Mouse (Mus musculus) CD4-positive, CD25-positive, alpha-beta regulatory T cell, adult 2 months (primary cell): ENCODE data around the gene Fscn2.
"Not testable (repeated sequence)": the region's sequence is repeated elsewhere in the genome, so short reads cannot be mapped to it uniquely, and the experiment has no call there.

Source experiments
- DNase-seq: peaks from one replicate; pipeline ENCODE4 v3.0.0-alpha.2; 2012; ENCODE audit warnings: low read depth, low spot score

Fscn2 gene

DNA sequence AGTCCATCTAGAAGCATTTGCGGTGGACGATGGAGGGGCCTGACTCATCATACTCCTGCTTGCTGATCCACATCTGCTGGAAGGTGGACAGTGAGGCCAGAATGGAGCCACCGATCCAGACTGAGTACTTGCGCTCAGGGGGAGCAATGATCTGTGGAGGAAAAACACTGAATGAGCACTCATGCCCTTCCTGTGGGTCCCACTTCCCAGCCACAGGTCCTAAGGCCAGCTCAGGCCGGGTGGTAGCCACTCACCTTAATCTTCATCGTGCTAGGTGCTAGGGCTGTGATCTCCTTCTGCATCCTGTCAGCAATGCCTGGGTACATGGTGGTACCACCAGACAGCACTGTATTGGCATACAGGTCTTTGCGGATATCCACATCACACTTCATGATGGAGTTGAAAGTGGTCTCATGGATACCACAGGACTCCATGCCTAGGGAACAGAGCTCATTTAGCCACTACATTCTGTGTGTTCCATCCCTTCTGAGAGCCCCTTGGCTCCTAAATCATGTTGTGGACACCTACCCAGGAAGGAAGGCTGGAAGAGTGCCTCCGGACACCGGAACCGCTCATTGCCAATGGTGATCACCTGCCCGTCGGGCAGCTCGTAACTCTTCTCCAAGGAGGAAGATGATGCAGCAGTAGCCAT, 14.8 kb upstream of the Fscn2 start:
- DNase-seq, result not testable (repeated sequence)

DNA sequence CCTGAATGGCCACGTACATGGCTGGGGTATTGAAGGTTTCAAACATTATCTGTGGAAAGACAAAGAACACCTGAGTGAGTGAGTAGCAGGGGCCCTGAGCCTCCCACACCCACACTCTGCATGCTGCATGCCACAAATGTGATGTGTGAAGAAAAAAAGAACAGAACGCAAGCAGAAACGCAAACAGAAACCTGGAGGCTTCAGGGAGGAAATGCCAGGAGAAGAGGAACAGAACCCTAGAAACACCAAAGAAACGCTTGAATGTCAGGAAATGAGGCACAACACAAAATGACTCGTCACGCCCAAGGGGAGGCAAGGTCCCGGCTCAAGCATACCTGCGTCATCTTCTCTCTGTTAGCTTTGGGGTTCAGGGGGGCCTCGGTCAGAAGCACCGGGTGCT, 14.0 kb upstream of the Fscn2 start:
- DNase-seq, result peak; percentile 65

DNA sequence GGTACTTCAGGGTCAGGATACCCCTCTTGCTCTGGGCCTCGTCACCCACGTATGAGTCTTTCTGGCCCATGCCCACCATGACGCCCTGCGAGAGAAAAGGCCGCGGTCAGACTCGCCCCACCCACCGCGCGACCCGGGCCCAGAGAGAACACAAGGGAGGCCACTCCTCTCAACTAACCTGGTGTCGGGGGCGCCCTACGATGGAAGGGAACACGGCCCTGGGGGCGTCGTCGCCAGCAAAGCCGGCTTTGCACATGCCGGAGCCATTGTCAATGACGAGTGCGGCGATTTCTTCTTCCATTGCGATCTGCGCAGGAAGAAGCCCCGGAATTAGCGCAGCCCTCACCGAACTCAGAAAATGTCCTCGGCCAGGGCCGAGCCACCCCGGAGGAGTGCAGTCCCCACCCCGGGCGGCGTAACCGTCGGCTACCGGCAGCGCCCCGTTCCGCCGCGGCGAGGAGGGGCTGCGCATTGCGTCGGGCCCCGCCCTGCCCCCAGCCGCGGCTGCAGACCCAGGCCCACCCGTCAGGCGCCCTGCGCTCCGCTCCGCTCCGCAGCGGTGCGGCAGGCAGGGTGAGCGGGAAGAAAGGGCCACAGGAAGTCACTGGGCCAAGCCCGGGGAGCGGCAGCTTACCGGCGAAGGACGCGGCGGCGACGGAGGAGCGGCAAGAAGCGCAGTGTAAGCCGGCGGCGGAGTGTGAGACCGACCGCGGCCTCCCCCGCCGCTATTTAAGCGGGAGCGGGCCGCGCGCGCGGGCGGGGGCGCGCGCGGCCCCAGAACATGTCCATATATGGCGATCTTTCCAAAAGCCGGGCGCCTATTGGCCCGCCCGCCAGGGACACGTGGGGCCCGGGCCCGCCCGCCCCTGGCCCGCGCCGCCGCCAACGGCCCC, 13.3 kb upstream of the Fscn2 start, which contains the start of gene Actg1:
Actg1 (minus strand) TSS at position 752 of the 893 bp plus-strand sequence.
- peak; percentile 90 for DNase-seq

DNA sequence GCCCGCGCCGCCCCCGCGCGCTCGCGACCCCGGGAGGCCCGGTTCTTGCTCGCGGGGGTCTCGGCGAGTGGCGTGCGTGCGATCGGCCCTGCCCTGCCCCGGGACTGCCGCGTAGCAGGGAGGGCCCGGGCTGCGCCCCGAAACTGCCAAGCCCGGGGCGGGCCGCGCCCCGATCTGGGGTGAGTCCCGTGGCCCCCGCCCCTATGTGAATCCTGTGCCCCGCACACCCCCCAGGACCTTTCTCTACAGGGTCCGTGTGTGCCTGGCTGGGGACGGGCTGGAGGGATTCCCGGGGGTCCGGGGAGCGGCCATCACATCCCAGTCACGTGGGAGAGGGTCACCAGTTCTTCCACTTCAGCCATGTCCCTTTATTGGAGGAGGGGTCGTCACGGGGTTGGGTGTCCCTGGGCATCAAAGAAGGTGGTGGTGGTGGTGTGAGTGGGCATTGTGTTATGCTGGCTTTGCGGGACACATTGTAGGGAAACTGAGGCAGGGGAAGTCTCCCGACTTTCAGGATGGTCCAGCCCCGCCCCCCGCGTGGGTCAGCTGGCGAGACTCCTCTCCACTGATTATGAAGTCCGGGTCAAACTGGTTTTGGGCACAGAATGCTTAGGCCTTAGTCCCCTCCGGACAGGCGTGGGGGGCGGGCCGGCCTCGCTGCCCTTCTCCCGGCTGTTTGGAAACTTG, 12.5 kb upstream of the Fscn2 start:
- DNase-seq, result no peak

DNA sequence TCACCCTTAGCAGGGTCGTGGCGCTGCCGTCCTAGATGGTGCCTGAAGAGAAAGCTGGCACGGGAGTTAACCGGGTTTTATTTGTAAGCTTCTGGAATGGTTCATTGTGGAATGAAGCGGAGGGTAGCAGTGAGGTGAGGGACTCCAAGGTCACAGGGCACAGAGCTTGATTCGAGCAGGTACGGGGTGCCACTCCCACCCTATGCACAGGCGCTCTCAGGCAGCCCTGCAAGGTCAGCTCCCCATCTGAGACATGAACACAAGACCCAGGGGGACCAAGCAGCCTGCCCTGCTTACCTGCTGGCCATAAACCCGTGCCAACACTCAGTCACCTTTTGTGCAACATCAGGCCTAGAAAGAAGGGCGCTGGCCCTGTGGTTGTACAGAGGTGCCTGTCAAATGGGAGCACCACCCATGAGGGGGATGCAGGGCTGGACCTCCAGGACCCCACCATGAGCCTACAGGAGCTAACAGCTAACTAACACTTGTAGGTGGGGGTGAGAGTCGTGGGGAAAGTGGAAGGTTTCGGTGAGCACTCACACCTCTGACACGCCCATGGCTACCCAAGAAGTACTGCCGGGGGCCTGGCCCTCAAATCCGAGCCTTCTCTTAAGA, 11.9 kb upstream of the Fscn2 start:
- DNase-seq, result peak; percentile 60

DNA sequence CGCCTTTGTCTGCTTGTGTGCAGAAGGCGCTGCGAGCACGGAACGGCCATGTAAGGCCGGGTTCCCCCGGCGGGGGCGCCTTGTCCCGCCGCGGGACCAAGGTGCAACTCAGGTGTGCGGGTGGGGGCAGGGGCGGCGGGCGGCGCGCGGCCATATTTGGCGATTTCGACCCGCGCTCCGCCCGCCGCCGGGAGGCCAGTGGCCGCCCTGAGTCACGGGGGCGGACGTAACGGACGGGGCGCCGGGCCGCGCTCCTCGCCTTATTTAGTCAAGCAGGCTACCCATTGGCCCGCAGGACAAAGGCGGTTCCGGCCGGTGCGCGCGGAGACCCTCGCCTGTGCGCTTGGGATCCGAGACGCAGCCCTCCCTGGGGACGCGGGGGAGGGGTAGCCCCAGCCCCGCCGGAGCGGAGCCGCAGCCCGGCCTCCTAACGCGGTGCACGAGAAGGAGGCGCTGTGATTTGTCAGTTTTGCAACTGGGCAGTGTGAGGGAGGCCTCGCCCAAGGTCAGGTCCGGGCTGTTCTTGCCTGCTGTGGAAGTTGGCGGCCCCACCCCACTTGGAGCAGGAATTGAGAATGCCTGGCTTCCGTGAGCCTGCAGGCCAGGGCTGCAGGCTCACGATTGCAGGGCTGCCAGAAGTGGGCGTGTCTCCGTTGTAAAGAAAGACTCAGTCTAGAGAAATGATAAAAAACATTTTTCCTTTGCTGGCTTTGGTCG, 11.2 kb upstream of the Fscn2 start:
- DNase-seq, result peak; percentile 86

DNA sequence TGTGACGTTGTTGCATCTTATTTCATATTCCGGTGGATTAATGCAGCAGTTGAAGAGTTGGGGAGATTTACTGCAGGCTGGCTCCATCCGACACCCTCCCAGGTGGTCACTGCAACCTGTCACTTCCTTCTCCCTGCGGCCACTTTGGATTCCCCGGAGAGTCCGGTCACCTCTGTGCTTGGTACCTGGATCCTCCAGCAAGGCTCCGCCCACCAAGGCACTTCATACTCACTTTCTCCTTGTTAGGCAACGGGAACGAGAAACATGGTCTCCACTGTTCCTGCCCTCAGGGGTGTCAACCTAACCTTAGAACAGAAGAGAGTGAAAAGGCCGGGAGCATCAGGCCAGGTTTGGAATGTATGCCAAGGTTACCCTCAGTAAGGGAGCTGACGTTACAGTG, 10.6 kb upstream of the Fscn2 start:
- DNase-seq, result no peak

DNA sequence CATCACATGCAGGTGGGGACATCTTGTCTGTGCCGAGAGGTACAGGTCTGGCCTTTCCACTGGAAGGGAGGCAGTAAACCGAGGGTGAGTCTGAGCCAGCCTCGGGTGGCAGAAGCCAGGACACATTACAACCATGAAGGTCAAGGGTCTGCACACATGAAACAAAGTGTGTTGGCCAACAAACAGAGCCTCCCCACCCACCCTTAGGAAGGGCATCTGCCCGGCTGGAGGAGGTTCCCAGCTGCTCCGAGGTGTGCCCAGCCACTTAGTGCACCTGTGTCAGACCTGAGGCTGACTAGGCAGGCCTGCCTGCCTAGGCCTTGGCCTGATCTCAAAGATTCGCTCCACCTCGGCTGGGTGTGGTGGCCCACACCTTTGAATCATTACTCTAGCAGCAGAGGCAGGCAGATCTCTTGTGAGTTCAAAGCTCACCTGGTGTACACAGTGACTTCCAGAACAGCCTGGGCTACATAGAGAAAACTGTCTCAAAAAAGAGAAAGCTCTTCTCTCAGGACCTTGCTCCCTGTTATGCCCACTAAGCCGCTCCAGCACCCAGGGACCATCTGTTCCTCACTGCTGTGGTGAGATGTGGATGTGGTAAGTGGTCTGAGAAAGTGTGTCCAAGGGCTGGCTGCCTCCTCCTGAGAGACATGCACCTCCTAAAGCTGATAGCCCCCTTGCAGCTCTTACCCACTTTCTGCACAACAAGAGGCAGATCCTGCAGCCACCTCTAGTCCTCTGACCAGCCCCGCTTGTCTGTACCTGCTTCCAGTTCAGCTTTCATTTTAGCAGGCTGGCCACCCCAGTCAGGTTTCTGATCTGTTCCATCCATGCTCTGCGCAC, 9.9 kb upstream of the Fscn2 start:
- no peak for DNase-seq

DNA sequence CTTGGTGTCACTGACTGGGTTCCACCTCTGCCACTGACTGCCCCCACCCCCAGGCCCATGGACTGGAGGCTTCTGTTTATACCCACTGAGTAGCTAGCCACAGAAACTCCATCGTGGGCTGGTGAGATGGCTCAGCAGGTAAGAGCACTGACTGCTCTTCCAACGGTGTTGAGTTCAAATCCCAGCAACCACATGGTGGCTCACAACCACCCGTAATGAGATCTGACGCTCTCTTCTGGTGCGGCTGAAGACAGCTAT, 9.3 kb upstream of the Fscn2 start:
- not testable (repeated sequence) for DNase-seq

DNA sequence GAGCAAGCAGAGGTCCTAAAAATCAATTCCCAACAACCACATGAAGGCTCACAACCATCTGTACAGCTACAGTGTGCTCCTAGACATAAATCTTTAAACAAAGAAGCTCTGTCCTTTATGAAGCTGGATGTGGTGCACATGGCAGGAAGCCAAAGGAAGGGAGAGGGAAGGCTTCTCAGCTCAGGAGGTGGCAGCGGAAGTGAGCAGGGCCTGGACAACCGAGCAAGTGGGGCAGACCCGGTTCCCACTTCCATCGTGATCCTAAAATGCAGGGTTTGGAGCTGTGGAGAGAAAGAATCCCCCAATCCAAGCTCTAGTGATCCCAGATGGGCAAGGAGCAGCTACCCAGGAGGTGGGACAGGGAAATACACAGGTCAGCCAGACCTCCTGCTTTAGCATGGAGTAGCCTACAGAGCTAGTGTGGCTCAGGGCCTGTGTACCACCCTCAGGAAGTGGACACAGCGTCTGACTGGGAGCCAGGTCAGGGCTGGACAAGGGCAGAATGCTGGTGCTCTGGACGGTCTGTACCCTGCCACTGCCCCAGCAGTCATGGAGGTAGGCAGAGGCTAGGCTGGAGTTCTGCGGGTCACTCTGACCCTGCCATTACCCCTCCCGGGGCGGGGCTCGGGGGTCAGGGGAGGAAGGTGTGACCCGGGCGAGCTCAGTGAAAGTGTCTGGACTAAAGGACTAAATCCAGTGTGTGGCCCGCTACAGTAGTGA, 8.6 kb upstream of the Fscn2 start:
- DNase-seq, result no peak

DNA sequence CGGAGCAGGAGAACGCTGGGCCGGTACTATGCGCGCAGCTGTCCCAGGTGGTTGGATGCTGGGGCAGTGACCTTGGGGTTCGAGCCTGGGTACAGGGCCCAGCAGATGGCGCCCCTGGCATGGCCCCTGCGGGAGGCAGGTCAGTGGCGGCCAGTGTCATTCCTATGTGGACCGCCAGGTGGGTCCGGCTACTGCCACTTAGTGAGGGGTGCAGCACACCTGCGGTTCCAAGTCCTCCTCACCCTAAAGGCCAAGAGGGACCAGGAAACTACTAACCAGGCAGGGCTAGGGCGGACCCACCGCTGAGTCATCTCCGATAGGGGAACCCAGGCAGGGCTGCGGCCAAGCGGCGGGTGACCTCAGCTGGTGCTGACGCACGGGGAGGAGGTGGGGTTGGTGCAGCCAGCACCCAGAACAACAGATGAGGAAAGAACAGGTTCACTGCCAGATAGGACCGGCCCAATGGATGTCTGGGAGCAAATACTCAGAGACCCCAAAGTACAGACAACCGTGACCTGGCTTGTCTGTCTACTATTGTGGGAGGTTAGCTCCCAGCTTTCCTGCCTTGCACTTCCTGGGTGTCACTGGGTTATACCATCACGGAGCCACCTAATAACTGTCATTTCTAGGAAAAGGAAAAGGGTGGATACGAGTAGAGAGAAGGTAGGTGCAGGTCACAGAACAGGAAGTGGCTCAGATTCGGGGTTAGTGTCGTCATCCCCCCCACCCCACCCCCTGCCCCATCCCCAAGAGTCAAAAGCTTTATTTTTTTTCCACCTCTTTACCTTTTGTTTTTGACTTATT, 7.6 kb upstream of the Fscn2 start:
- DNase-seq, result peak; percentile 90

DNA sequence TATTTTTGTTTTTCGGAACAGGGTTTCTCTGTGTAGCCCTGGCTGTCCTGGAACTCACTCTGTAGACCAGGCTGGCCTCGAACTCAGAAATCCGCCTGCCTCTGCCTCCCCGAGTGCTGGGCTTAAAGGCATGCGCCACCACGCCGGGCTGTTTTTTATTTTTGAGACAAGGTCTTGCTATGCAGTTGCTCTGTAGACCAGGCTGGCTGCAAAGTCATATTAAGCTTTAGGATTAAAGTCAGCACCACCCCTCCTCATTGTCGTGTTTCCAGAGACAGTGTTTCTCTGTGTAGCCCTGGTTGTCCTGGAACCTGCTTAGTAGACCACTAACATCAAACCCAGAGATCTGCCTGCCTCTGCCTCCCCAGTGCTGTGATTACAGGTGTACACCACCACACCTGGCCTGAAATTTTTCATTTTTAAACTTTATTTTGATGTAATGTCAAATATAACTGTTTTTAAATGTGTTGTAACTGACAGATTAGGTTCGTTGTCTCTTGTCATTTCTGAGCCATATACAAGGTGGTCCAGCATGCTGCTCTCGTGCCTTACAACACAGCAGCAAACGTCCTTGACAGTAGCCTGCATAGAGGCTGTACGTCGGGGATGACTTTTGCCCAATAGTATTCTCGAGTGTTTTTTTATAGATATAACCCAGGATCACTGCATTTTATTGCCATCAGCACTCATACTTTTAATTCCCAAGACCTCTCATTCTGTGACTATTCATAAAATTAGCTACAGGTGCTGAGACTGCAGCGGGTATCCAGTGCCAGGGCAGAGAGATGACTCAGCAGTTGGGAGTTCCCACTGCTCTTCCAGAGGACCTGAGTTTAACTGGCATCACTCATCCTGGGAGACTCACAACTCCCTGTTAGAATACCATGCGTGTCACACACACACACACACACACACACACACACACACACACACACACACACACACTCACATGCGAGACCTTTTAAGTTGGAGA, 6.7 kb upstream of the Fscn2 start:
- no peak for DNase-seq

DNA sequence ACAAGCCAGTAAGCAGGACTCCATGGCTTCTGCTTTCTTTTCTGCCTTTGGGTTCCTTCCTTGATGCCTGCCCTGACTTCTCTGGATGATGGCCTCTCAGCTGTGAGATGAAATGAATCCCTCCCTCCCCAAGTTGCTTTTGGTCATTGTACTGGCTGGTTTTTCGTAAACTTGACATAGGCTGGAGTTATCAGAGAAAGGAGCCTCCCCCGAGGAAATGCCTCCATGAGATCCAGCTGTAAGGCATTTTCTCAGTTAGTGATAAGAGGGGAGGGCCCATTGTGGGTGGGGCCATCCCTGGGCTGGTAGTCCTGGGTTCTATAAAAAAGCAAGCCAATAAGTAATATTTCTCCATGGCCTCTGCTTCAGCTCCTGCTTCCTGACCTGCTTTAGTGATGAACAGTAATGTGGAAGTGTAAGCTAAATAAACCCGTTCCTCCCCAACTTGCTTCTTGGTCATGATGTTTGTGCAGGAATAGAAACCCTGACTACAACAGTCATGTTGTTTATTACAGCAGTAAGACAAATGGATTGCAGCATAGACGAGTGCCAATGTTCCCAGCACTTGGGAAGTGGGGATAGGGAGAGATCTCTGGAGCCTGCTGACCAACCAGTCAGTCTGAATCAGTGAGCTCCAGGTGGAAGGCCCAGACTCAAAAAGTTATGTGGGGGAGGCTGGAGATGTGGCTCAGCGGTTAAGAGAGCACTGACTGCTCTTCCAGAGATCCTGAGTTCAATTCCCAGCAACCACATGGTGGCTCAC, 5.9 kb upstream of the Fscn2 start:
- DNase-seq, result no peak

DNA sequence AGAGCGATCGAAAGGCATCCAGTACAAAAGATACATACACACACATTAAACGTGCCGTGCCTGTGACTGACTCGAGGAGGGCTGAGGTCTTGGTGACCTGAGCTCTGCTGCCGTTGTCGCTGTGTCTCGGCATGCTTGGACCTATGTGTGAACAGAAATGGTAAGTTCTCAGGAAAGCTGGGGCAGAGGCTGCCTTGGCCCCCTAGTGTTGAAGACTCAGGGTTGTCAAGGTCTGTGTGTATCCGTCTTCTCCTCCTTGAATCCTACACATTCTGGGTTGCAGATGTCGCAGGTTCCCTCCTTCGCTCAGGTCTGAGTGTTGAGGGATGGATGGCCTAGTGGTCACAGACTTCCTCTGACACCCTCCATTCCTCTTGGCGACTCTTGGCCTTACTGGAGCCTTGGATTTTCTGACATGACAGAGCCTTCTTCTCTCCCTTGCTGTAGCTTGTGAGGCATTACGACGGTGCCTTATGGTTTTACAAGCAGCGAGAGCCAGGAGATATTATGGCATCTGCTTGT, 5.0 kb upstream of the Fscn2 start:
- no peak for DNase-seq

DNA sequence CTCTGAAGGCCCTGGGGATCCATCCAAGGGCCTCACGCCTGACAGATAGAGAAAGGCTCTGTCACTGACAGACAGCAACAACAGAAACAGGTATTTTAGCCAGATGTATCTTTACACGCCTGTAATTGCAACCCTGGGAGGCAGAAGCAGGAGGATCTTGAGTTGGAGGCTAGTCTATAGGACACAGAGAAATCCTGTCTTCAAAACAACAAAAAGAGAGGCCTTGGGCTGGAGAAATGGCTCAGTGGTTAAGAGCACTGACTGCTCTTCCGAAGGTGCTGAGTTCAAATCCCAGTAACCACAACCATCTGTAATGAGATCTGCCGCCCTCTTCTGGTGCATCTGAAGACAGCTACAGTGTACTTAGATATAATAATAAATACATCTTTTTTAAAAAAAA, 4.4 kb upstream of the Fscn2 start:
- DNase-seq, result no peak

DNA sequence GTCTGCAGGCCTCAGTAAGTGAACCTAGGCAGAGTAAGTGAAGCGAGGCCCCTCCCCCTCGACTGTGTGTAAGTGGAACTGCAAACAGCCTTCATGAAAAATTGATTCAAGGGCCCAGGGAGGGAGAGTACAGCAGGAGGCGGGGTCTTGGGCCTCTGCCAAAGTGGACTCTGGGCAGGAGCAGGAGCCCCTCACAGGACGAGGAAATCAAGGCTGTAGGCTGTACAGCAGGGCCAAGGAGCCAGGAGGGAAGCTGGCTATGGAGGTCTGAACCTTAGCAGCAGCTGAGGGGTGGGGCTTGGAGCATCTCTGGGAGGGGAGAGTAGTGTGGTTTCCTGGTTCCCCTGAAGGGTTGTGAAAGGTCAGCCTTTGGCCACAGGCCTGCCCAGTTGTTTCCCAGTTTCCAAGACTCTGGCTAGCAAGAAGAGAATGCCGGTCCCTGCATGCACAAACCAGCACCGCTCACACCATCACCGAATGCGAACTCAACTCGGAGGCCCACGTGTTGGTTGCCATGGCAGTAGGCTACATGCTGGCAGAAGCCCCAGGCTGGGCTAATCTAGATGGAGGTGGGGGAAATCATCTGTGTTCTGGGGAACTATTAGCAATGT, 3.4 kb upstream of the Fscn2 start:
- no peak for DNase-seq

DNA sequence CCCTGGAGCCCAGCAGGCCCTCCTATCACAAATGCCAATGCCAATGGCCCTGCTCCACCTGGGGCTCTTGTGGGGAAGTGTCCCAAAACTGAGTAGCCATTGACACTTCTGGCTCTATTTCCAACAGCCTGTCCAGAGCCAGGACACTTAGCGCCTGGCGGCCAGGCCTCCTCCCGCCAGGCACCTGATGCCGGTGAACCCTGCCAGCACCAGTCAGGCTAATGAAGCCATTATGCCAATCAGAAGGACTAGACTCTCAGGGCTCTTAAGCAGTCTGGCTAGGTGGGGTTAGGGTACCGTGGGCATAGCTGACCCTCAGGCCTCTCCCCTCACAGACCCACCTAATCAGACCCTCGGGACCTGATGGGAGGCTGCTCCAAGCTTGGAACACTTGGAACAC, 1.9 kb upstream of the Fscn2 start:
- no peak for DNase-seq
